Mouse (Mus musculus) lung, embryonic 14.5 days (tissue): Measurements from ENCODE around the gene Tor2a. TPM values are rescaled to one million over a fixed set of nuclear protein-coding genes. Genes with fewer than 3 reads are reported as not detected.

Experiments used
- ATAC-seq: fragments of 200-750 bp; cut with Nextera tagmentation; 2 replicates; pipeline ENCODE4 v1.8.0; 2017; ENCODE audit warnings: mild to moderate bottlenecking, moderate TSS enrichment, moderate library complexity; ENCODE audit not compliant: insufficient read depth
- DNase-seq: peaks from one replicate; pipeline ENCODE4 v3.0.0-alpha.2; 2015
- H3K27ac ChIP-seq: fragments of 300-500 bp; sonication (generic); 2 replicates; pipeline ENCODE4 v1.5.1; 2014; ENCODE audit warnings: low read depth, mild to moderate bottlenecking, moderate library complexity
- H3K27me3 ChIP-seq: fragments of 300-500 bp; sonication (generic); 2 replicates; pipeline ENCODE4 v1.6.1; 2014; ENCODE audit warnings: low read length, control low read depth; ENCODE audit not compliant: insufficient read depth
- H3K36me3 ChIP-seq: fragments of 300-500 bp; sonication (generic); 2 replicates; pipeline ENCODE4 v1.6.1; 2014; ENCODE audit warnings: control low read depth; ENCODE audit not compliant: insufficient read depth
- H3K4me1 ChIP-seq: fragments of 300-500 bp; sonication (generic); 2 replicates; pipeline ENCODE4 v1.6.1; 2014; ENCODE audit warnings: antibody characterized with exemption, control low read depth; ENCODE audit not compliant: insufficient read depth
- H3K4me2 ChIP-seq: fragments of 300-500 bp; sonication (generic); 2 replicates; pipeline ENCODE4 v1.6.1; 2014; ENCODE audit warnings: mild to moderate bottlenecking
- H3K4me3 ChIP-seq: fragments of 300-500 bp; sonication (generic); 2 replicates; pipeline ENCODE4 v1.5.1; 2014; ENCODE audit warnings: low read depth, low read length
- H3K9ac ChIP-seq: fragments of 300-500 bp; sonication (generic); 2 replicates; pipeline ENCODE4 v1.6.1; 2014
- H3K9me3 ChIP-seq: fragments of 300-500 bp; sonication (generic); 2 replicates; pipeline ENCODE4 v1.6.1; 2016; ENCODE audit warnings: low read depth, low read length, control low read depth
- CTCF ChIP-seq: IDR thresholded peaks from 2 replicates; pipeline ENCODE4 v1.5.1; 2016; ENCODE audit warnings: antibody characterized with exemption, low read depth
- WGBS: fragments of 180-500 bp; shearing (Covaris S2); extraction: QIAGEN DNeasy Blood & Tissue Kit; methylation state at CpG from one replicate; pipeline ENCODE4 v1.1.7; 2014; 5-methylcytosine and 5-hydroxymethylcytosine counted together
- polyA plus RNA-seq: library from polyadenylated mRNA; unstranded; fragments of >200 nt; fragmentation: Nextera tagmentation; extraction: Ambion mirVana; gene quantifications from 2 replicates; pipeline ENCODE4 v1.2.1, GENCODE M21; 2014

The Tor2a gene
- polyA plus RNA-seq, 1 experiment from 2014 or later = 71.0 TPM

DNA sequence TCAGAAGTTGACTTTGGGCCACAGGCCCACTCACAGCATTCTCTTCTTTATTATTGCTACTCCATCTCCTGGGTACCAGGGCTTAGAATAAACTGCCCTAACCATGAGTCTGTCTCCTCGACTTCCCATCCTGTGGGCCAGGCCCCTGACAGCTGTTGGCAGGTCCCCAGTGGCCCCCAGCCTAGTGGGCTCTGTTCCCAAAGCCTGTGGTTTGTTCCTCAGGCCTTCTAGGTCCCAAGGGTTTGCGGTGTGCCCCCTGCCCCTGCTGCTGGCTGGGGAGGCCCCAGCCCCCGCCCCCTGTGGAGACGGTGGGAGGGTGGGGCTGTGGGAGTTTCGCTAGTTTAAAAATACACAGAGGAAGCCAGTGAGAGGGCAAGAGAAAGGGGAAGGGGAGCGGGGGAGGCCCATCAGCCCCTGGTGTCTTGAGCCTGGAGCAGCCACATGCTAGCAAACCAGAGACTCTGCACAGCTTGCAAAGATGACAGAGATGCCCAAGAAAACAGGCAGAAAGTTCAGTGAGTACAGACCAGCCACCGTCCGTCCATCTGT, 36.3 kb upstream of the Tor2a start, which contains the start of gene Sh2d3c:
Sh2d3c (plus strand) TSS at position 375 of the 549 bp plus-strand sequence.
- H3K27ac ChIP-seq = peak within 1 kb of the TSS; percentile 67; the same call in 1 of the 2 replicates
- peak within 1 kb of the TSS; percentile 54 for H3K4me2 ChIP-seq
- no peak for TF ChIP-seq CTCF
- ATAC-seq (peak; percentile 67), DNase-seq (peak; percentile 64)
- H3K4me1 ChIP-seq = peaks cover 8% of the 10 kb centered on the region
- WGBS = 28% methylated on average over 8 of the region's 8 CpGs
- H3K4me3 ChIP-seq = peak within 1 kb of the TSS; percentile 30
- H3K9me3 ChIP-seq = no peaks in the 10 kb centered on the region
- peak within 1 kb of the TSS; percentile 39 for H3K9ac ChIP-seq
- peaks cover 4% of the 10 kb centered on the region; the same call in 1 of the 2 replicates for H3K36me3 ChIP-seq
- H3K27me3 ChIP-seq = no peaks in the 10 kb centered on the region

DNA sequence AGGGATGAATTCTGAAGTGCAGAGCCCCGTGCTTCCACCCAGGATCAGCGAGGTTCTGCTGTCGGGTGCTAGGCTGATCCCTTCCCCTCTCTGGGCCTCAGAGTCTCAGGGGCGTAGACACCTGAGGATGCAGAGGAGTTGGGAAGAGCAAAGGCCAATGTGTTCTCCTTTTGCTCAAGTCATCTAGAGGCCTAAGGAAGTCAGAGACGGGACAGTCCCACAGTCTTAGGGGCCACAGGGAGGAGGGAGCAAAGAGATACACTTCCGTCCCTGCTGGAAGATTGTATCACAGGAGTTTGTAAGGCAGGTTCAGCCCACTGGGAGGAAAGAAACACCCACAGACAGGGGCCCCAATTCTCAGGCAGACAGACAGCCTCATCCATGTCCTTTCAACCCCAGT, 35.0 kb upstream of the Tor2a start:
- WGBS = 47% methylated on average over 6 of the region's 6 CpGs
- peak overlapping the region; percentile 54 for H3K4me2 ChIP-seq
- peaks cover 8% of the 10 kb centered on the region for H3K4me1 ChIP-seq
- H3K9ac ChIP-seq = peak overlapping the region; percentile 39; the same call in 1 of the 2 replicates
- H3K27ac ChIP-seq = no peak overlapping the region
- no peak for TF ChIP-seq CTCF
- H3K4me3 ChIP-seq = peak overlapping the region; percentile 30
- no peaks in the 10 kb centered on the region for H3K27me3 ChIP-seq
- no peak for ATAC-seq
- H3K9me3 ChIP-seq = no peaks in the 10 kb centered on the region
- peaks cover 4% of the 10 kb centered on the region; the same call in 1 of the 2 replicates for H3K36me3 ChIP-seq
- DNase-seq = no peak

DNA sequence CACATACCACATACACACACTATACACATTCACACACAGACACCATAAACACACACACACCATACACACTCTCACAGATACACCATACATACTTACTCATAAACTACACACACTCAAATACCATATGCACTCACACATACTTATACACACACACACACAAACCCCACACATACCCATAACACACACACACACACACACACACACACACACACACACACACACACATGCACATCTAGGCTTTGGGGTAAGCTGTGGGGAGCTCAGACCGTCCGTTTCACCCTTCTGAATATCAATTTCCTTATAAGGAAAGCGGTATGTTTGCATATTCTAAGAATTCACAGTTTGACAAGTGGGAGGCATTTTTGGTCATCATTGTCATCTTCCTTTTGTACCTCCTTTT, 34.5 kb upstream of the Tor2a start:
- H3K4me2 ChIP-seq = peak overlapping the region; percentile 54
- WGBS = 41% methylated on average over 3 of the region's 3 CpGs
- no peaks in the 10 kb centered on the region for H3K9me3 ChIP-seq
- peaks cover 8% of the 10 kb centered on the region for H3K4me1 ChIP-seq
- no peak for ATAC-seq
- H3K36me3 ChIP-seq = peaks cover 4% of the 10 kb centered on the region; the same call in 1 of the 2 replicates
- no peak for DNase-seq
- no peaks in the 10 kb centered on the region for H3K27me3 ChIP-seq
- no peak for TF ChIP-seq CTCF
- H3K9ac ChIP-seq = no peak overlapping the region
- no peak overlapping the region for H3K27ac ChIP-seq
- no peak overlapping the region for H3K4me3 ChIP-seq

DNA sequence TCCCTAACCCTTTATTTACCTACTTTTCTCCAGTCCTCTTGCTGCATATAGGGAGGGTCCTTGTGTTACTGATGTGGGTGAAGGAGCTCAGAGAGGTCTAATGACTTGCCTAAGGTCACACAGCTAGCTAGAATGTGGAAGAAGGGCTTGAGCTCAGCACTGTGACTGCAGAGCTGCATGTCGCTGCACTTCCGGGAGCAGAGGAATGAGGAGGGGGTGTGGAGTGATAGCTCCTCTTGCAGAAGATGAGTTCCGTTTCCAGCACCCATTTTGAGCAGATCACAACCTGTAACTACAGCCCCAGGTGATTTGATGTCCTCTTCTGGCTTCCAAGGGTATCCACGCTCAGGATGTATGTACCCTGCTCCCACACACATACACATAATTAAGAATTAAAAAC, 32.9 kb upstream of the Tor2a start:
- H3K27me3 ChIP-seq = no peaks in the 10 kb centered on the region
- no peak overlapping the region for H3K4me3 ChIP-seq
- no peak overlapping the region for H3K9ac ChIP-seq
- ATAC-seq = no peak
- no peak overlapping the region for H3K4me2 ChIP-seq
- TF ChIP-seq CTCF = no peak
- peaks cover 8% of the 10 kb centered on the region for H3K4me1 ChIP-seq
- DNase-seq = no peak
- 70% methylated on average over 4 of the region's 4 CpGs for WGBS
- peaks cover 4% of the 10 kb centered on the region; the same call in 1 of the 2 replicates for H3K36me3 ChIP-seq
- no peaks in the 10 kb centered on the region for H3K9me3 ChIP-seq
- H3K27ac ChIP-seq = no peak overlapping the region

DNA sequence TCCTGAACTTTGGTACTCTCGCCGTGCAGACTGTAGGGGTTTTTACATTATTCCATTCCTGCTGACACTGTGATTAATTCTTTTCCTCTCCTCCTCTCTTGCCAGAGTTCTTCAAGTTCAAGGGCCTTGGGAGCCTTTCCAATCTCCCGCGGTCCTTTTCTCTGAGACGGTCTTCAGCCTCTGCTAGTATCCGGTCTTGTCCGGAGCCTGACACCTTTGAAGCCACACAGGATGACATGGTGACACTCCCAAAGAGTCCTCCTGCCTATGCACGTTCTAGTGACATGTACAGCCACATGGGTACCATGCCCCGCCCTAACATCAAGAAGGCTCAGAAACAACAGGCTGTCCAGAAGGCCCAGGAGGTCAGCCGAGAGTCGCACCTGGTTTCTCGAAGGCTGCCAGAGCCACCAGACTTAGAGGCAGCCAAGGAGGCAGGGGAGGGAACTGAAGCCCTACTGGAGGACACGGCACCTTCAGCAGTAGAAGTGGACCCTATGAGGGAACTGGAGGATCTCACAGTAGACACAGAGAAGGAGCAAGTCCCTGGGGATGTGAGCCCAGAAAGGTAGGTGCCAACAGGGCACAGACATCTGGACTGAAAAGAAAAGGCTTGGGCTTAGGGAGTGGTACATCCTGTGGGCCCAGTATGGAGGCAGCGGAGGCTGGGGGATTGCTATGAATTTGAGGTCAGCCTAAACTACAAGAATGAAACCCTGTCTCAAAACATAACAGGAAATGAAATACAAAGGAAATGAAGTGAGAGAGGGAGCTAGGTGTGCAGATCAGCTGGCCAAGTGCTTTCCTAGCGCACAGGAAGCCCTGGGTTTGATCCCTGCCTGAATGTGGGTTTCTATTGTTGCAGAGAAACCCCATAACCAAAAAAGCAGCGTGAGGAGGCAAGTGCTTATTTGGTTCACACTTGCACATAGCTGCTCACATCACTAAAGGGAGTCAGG, 31.9 kb upstream of the Tor2a start:
- no peak overlapping the region for H3K4me3 ChIP-seq
- H3K36me3 ChIP-seq = peaks cover 4% of the 10 kb centered on the region; the same call in 1 of the 2 replicates
- 67% methylated on average over 16 of the region's 16 CpGs for WGBS
- H3K4me1 ChIP-seq = peaks cover 8% of the 10 kb centered on the region
- ATAC-seq = no peak
- H3K27me3 ChIP-seq = no peaks in the 10 kb centered on the region
- H3K9me3 ChIP-seq = no peaks in the 10 kb centered on the region
- H3K9ac ChIP-seq = no peak overlapping the region
- no peak for TF ChIP-seq CTCF
- DNase-seq = no peak
- H3K27ac ChIP-seq = peak overlapping the region; percentile 43; the same call in 1 of the 2 replicates
- no peak overlapping the region for H3K4me2 ChIP-seq

DNA sequence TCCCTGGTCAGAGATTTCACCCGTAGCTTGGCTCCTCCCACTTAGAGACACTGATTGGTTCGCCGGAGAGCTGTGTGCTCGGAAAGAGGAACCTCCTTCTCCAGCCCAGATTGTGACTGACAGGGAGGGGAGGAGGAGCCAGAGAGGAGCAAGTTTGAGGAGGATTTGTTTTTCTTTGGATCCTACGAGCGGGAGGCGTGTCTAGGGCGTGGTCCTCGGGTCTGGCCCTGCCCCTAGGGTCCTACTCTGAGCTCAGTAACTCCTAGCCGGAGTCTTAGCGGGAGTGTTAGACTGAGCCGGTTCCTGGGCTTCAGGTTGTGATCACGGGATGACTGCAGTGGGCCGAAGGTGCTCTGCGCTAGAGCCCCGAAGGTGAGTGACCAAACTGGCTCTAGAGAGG, 29.6 kb upstream of the Tor2a start:
- no peaks in the 10 kb centered on the region for H3K9me3 ChIP-seq
- H3K36me3 ChIP-seq = peaks cover 4% of the 10 kb centered on the region; the same call in 1 of the 2 replicates
- DNase-seq (peak; percentile 98), ATAC-seq (peak; percentile 95)
- H3K27me3 ChIP-seq = no peaks in the 10 kb centered on the region
- H3K27ac ChIP-seq = peak overlapping the region; percentile 59; the same call in 1 of the 2 replicates
- peak overlapping the region; percentile 41 for H3K4me3 ChIP-seq
- peak overlapping the region; percentile 66 for H3K4me2 ChIP-seq
- WGBS = under 1% methylated on average over 16 of the region's 16 CpGs
- no peak for TF ChIP-seq CTCF
- peak overlapping the region; percentile 53 for H3K9ac ChIP-seq
- H3K4me1 ChIP-seq = peaks cover 9% of the 10 kb centered on the region; the same call in 1 of the 2 replicates

DNA sequence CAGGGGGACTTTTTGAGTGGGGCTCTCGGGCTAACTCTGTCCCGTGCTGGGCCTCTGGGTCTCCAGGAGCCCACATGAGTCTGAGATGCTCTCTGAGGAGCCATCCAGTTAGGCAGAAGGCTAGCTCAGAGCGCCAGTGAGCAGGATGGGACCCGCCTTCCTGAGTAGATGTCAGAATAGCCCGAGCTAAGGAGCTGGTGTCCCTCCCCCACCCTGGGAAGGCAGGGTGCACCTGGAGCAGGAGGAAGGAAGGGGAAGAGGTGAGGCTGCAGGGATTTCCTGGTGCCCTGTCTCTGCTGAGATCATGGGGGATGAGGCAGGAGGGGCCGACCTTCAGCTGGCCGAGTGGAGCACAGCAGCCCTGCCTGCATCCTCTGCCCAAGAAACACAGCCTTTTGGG, 28.6 kb upstream of the Tor2a start:
- Histone ChIP-seq H3K27ac (peak overlapping the region; percentile 54; the same call in 1 of the 2 replicates), H3K4me2 (peak overlapping the region; percentile 66), H3K9ac (peak overlapping the region; percentile 44), H3K36me3 (peaks cover 4% of the 10 kb centered on the region; the same call in 1 of the 2 replicates), H3K9me3 (no peaks in the 10 kb centered on the region), H3K27me3 (no peaks in the 10 kb centered on the region), H3K4me3 (peak overlapping the region; percentile 41), H3K4me1 (peaks cover 9% of the 10 kb centered on the region; the same call in 1 of the 2 replicates)
- WGBS = 28% methylated on average over 7 of the region's 7 CpGs
- no peak for TF ChIP-seq CTCF
- DNase-seq (peak; percentile 58), ATAC-seq (no peak)
